Mouse (Mus musculus) cortical plate, adult 2 months (tissue): ENCODE measurements around the gene Kcnj11. TPM values are rescaled to one million over a fixed set of nuclear protein-coding genes. Genes with fewer than 3 reads are reported as not detected.

Source experiments
- H3K27ac ChIP-seq: fragments of 200-500 bp; 2 replicates; pipeline ENCODE4 v1.5.1; 2012; ENCODE audit warnings: low read length, control low read depth, inconsistent platforms; ENCODE audit not compliant: insufficient read depth
- H3K4me1 ChIP-seq: fragments of 200-500 bp; 2 replicates; pipeline ENCODE4 v1.6.1; 2011; ENCODE audit warnings: low read length; ENCODE audit not compliant: control insufficient read depth, insufficient read depth
- H3K4me3 ChIP-seq: fragments of 200-500 bp; 2 replicates; pipeline ENCODE4 v1.5.1; 2011; ENCODE audit warnings: mild to moderate bottlenecking, low read length, control low read depth; ENCODE audit not compliant: insufficient read depth
- CTCF ChIP-seq: fragments of 200-500 bp; IDR thresholded peaks from 2 replicates; pipeline ENCODE4 v1.5.1; 2011; ENCODE audit warnings: mild to moderate bottlenecking, control low read depth, low read length; ENCODE audit not compliant: insufficient read depth; ENCODE audit errors: extremely low read depth
- POLR2A ChIP-seq: fragments of 200-500 bp; IDR thresholded peaks from 2 replicates; pipeline ENCODE4 v1.6.1; 2011; ENCODE audit warnings: mild to moderate bottlenecking, low read length, control low read depth; ENCODE audit not compliant: insufficient read depth; ENCODE audit errors: extremely low read depth
- polyA plus RNA-seq: library from polyadenylated mRNA; depleted of rRNA; stranded (reverse); fragments of >200 nt; gene quantifications from 2 replicates; pipeline ENCODE4 v1.2.3, GENCODE M21; 2012

The Kcnj11 gene
- polyA plus RNA-seq, 1 experiment: 44.6 TPM

- TF ChIP-seq CTCF (no peak), POLR2A (no peak)
- no peak overlapping the region for H3K27ac ChIP-seq
- no peak overlapping the region for H3K4me3 ChIP-seq
- H3K4me1 ChIP-seq: no peaks in the 10 kb centered on the region
Measured at GRCm38 (mm10) chr7:46110079-46110478, 9.5 kb upstream of the Kcnj11 start.

DNA sequence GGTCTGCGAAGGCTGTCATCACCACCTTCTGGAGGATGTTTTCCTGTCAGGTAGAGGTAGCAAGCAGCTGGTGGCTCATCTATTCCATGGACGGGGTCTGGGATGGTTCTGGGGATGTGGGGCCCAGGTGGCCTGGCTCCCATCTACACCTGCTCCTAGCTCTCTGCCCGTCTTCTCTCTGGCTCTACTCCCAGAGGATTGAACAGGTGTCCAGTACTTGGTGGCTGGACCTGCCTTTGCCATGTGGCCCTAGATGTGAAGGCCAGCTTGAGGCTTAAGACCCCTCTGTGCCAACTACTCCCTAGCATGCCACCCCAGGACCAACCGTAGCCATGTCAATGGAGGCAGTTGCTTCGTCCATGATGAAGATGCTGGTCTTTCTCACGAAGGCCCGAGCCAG lies 4.9 kb upstream of the Kcnj11 start:
- TF ChIP-seq POLR2A (no peak), CTCF (no peak)
- no peak overlapping the region for H3K27ac ChIP-seq
- peaks cover 3% of the 10 kb centered on the region; the same call in 1 of the 2 replicates for H3K4me1 ChIP-seq
- no peak overlapping the region for H3K4me3 ChIP-seq

DNA sequence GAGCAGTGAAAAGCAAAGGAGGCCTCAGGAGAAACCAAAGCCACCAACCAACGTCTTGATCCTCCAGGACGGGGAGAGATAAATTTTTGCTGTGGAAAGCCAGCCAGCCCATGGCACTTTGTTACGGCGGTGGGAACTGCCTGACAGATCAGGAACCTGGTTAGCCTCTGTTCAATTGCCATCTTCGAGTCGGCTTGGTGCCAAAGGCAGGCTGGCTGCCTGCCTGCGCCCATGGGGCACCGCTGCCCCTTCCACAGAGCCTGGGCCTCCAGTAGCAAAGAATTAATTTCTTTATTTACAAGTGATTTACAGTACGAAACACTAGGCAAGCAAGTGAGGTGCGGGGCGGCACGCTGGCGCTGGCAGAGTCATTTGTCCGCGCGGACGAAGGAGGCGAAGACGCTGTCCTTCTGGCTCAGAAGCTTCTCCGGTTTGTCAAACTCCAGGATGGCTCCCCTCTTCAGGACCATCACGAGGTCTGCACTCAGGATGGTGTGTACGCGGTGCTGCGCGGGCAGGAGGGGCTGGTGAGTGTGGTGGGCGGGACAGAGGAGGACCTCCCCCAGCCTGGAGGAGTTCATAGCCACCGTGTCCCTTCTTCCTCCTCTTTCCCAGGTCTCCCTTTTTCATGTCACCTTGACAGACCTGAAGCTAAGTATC lies 3.8 kb upstream of the Kcnj11 start:
- H3K4me1 ChIP-seq: peaks cover 3% of the 10 kb centered on the region; the same call in 1 of the 2 replicates
- no peak for TF ChIP-seq POLR2A
- TF ChIP-seq CTCF: no peak
- no peak overlapping the region for H3K27ac ChIP-seq
- no peak overlapping the region for H3K4me3 ChIP-seq

DNA sequence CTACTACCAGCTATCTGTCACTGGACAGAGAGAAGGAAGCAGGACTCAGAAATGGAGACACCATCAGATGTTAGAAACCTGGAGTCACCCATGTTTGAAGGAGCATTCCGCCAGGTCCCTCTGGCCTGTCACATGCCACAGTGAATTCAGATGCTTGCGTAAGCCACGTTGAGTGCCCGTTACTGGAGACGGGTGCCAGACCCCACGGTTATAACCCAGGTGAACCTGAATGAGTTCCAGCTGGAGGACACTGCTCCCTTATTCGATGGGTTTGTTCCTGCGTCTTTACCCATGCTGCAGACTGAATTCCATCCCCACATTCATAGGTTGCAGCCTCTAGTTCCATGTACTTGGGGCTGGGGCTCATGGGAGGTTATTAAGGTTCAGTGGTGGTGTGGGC lies 3.2 kb upstream of the Kcnj11 start:
- TF ChIP-seq POLR2A: no peak
- TF ChIP-seq CTCF: no peak
- Histone ChIP-seq H3K4me3 (no peak overlapping the region), H3K27ac (no peak overlapping the region), H3K4me1 (peaks cover 3% of the 10 kb centered on the region; the same call in 1 of the 2 replicates)

- peak overlapping the region; percentile 38; the same call in 1 of the 2 replicates for H3K27ac ChIP-seq
- H3K4me3 ChIP-seq: no peak overlapping the region
- peaks cover 3% of the 10 kb centered on the region; the same call in 1 of the 2 replicates for H3K4me1 ChIP-seq
- peak; percentile 45; the same call in 1 of the 2 replicates for TF ChIP-seq POLR2A
- no peak for TF ChIP-seq CTCF
Measured at GRCm38 (mm10) chr7:46103075-46103591, 2.6 kb upstream of the Kcnj11 start.

- peak overlapping the region; percentile 58 for H3K4me3 ChIP-seq
- peaks cover 3% of the 10 kb centered on the region; the same call in 1 of the 2 replicates for H3K4me1 ChIP-seq
- no peak for TF ChIP-seq CTCF
- H3K27ac ChIP-seq: no peak overlapping the region
Measured at GRCm38 (mm10) chr7:46099682-46100081, 882 bp downstream of the Kcnj11 start.

GRCm38 (mm10) chr7:46098919-46099286 lies 1.7 kb downstream of the Kcnj11 start:
- no peak for TF ChIP-seq POLR2A
- TF ChIP-seq CTCF: no peak
- Histone ChIP-seq H3K4me3 (peak overlapping the region; percentile 58; the same call in 1 of the 2 replicates), H3K4me1 (peaks cover 3% of the 10 kb centered on the region; the same call in 1 of the 2 replicates), H3K27ac (peak overlapping the region; percentile 6; the same call in 1 of the 2 replicates)

- H3K4me1 ChIP-seq: peaks cover 2% of the 10 kb centered on the region; the same call in 1 of the 2 replicates
- H3K27ac ChIP-seq: peak overlapping the region; percentile 61
Measured at GRCm38 (mm10) chr7:46098221-46098918, 2.2 kb downstream of the Kcnj11 start.

DNA sequence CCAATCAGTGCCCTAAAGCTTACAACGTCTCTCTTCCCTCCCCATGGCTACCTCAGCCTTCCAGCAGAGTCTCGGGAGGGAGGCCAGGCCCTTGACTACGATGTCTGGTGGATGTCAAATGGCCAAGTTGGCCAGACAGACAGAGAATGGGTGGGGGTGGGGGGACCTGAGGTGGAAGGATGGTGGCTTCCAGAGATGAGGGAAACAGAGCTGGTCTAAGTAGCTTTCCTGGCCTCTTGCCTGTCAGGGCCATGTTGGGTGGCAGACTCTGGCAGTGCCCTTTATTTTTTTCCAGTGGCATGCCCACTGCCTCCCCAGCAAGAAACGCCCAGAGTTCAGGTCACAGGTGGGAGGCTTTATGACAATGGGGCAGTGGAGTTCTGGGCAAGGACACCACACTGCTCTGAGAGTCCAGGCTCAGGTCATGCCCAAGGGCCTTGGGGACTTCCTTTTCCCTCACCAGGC lies 3.2 kb downstream of the Kcnj11 start:
- H3K4me3 ChIP-seq: peak overlapping the region; percentile 58
- H3K4me1 ChIP-seq: no peaks in the 10 kb centered on the region
- H3K27ac ChIP-seq: no peak overlapping the region
- no peak for TF ChIP-seq CTCF
- no peak for TF ChIP-seq POLR2A

More at GRCm38 (mm10) chr7:46098221-46098918, 2.2 kb downstream of the Kcnj11 start:
- no peak for TF ChIP-seq POLR2A
- no peak for TF ChIP-seq CTCF
- H3K4me3 ChIP-seq: peak overlapping the region; percentile 58

- TF ChIP-seq CTCF: peak; percentile 91
- TF ChIP-seq POLR2A: no peak
- no peak overlapping the region for H3K4me3 ChIP-seq
- no peaks in the 10 kb centered on the region for H3K4me1 ChIP-seq
- no peak overlapping the region for H3K27ac ChIP-seq
Measured at GRCm38 (mm10) chr7:46096136-46096535, 4.4 kb downstream of the Kcnj11 start.

DNA sequence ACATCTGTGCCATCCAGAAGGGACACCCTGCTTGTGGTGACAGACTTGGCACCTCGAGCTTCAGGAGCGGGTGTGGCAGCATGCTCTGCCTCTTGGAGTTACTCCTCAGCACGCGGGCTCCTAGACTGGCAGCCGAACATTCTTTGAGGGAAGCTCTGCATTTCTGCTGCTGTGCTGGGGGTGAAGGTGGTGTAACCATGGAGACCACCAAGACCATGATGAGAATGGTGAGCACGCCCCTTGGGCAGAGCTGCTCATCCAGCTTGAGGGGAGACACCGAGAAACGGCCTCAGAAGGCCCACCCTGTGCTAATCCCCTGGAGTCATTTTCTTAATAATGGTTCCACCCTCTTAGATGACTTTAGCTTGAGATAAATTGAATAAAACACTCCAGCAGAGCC lies 7.8 kb downstream of the Kcnj11 start:
- no peak overlapping the region for H3K4me3 ChIP-seq
- H3K4me1 ChIP-seq: no peaks in the 10 kb centered on the region
- TF ChIP-seq CTCF: no peak
- no peak for TF ChIP-seq POLR2A
- H3K27ac ChIP-seq: no peak overlapping the region
